In genomic region chr16:38742113-38742658, GRCm38 (mm10) we compare ENCODE assay signal across 8 mouse cellular contexts. TPM values are rescaled to one million over a fixed set of nuclear protein-coding genes. Genes with fewer than 3 reads are reported as not detected.
A peak's percentile ranks its signal among the peaks of the same experiment; 100 is the strongest.
DNase-seq lines count a peak whose midpoint lies in the region; ATAC-seq and TF ChIP-seq lines count a peak whose summit lies in the region.

Gene B4galt4, plus strand, starts transcription at chr16:38742264.

- peak within 1 kb of the TSS; percentile 82 for H3K9ac ChIP-seq in heart, embryonic 12.5 days
- H3K9ac ChIP-seq in kidney, embryonic 16.5 days (replicated peaks; ENCODE audit: low read length): peak within 1 kb of the TSS; percentile 87
- peak within 1 kb of the TSS; percentile 74 for H3K9ac ChIP-seq in liver, adult 2 months (ENCODE audit: low read depth, low read length)

- H3K4me3 ChIP-seq in erythroblast, embryonic 14.5 days (replicated peaks): peak within 1 kb of the TSS; percentile 2
- peak within 1 kb of the TSS; percentile 66 for H3K4me3 ChIP-seq in embryonic fibroblast, embryonic 13.5 days (ENCODE audit: insufficient read depth, low read length)
- peak within 1 kb of the TSS; percentile 79 for H3K4me3 ChIP-seq in heart, embryonic 12.5 days
- H3K4me3 ChIP-seq in kidney, embryonic 16.5 days (ENCODE audit: low read length): peak within 1 kb of the TSS; percentile 72
- peak within 1 kb of the TSS; percentile 79 for H3K4me3 ChIP-seq in liver, adult 2 months (ENCODE audit: insufficient read depth, low read depth, low read length)

- no peaks in the 10 kb centered on the region for H3K79me2 ChIP-seq in liver, adult 2 months (ENCODE audit: control insufficient read depth, insufficient read depth, low read length)

- peak within 1 kb of the TSS; percentile 85 for H3K4me2 ChIP-seq in heart, embryonic 12.5 days
- peak within 1 kb of the TSS; percentile 68 for H3K4me2 ChIP-seq in kidney, embryonic 16.5 days (replicated peaks; ENCODE audit: low read depth, low read length)

- DNase-seq in liver, adult 2 months (ENCODE audit: extremely low read depth, low read depth, low spot score): no peak
- DNase-seq in naive thymus-derived CD4-positive, alpha-beta T cell, adult 2 months (ENCODE audit: low read depth): peak; percentile 25
- peak; percentile 67 for DNase-seq in telencephalon, adult 2 months (ENCODE audit: low read depth, low spot score)

- H3K27me3 ChIP-seq in erythroblast, embryonic 14.5 days (ENCODE audit: control insufficient read depth): peaks cover 52% of the 10 kb centered on the region
- no peaks in the 10 kb centered on the region for H3K27me3 ChIP-seq in heart, embryonic 12.5 days (replicated peaks)
- no peaks in the 10 kb centered on the region for H3K27me3 ChIP-seq in kidney, embryonic 16.5 days (ENCODE audit: insufficient read depth, low read length)
- no peaks in the 10 kb centered on the region; the same call in 1 of the 2 replicates for H3K27me3 ChIP-seq in liver, adult 2 months (ENCODE audit: control insufficient read depth, insufficient read depth, low read length)

- TF ChIP-seq POLR2A in embryonic fibroblast, embryonic 13.5 days (IDR thresholded peaks at IDR 0.05; ENCODE audit: low read depth, low read length): peak; percentile 69
- no peak for TF ChIP-seq POLR2A in liver, adult 2 months (IDR thresholded peaks at IDR 0.05; ENCODE audit: extremely low read depth, insufficient read depth, low read length)

- no peak within 1 kb of the TSS for H3K27ac ChIP-seq in embryonic fibroblast, embryonic 13.5 days (ENCODE audit: insufficient read depth, low read length)
- peak within 1 kb of the TSS; percentile 78 for H3K27ac ChIP-seq in heart, embryonic 12.5 days (ENCODE audit: poor library complexity, severe bottlenecking)
- peak within 1 kb of the TSS; percentile 81 for H3K27ac ChIP-seq in kidney, embryonic 16.5 days (ENCODE audit: low read length)
- H3K27ac ChIP-seq in liver, adult 2 months (replicated peaks; ENCODE audit: insufficient read depth, low read depth, low read length): no peak within 1 kb of the TSS

- no peak for TF ChIP-seq CTCF in embryonic fibroblast, embryonic 13.5 days (IDR thresholded peaks at IDR 0.05; ENCODE audit: borderline replicate concordance, insufficient read depth, low read length)
- TF ChIP-seq CTCF in liver, adult 2 months (IDR thresholded peaks at IDR 0.05; ENCODE audit: low read depth, low read length): no peak

- under 1% methylated on average over 65 of the region's 69 CpGs for WGBS in heart, embryonic 12.5 days
- under 1% methylated on average over 65 of the region's 69 CpGs for WGBS in kidney, embryonic 16.5 days
- WGBS in liver, adult 2 months: 2% methylated on average over 69 of the region's 69 CpGs

- no peaks in the 10 kb centered on the region for H3K36me3 ChIP-seq in erythroblast, embryonic 14.5 days (ENCODE audit: control insufficient read depth)
- peaks cover 5% of the 10 kb centered on the region; the same call in 1 of the 2 replicates for H3K36me3 ChIP-seq in heart, embryonic 12.5 days
- 0 out of 2 replicates have a peak, but pooled peaks cover 2% of the 10 kb centered on the region for H3K36me3 ChIP-seq in kidney, embryonic 16.5 days (ENCODE audit: insufficient read depth, low read length)
- H3K36me3 ChIP-seq in liver, adult 2 months (ENCODE audit: control insufficient read depth, insufficient read depth, low read length): no peaks in the 10 kb centered on the region

- H3K9me3 ChIP-seq in erythroblast, embryonic 14.5 days (ENCODE audit: control insufficient read depth, low read length): no peaks in the 10 kb centered on the region
- no peaks in the 10 kb centered on the region for H3K9me3 ChIP-seq in heart, embryonic 12.5 days (replicated peaks)
- no peaks in the 10 kb centered on the region for H3K9me3 ChIP-seq in kidney, embryonic 16.5 days (ENCODE audit: low read length)

- H3K4me1 ChIP-seq in erythroblast, embryonic 14.5 days (ENCODE audit: control insufficient read depth): no peaks in the 10 kb centered on the region
- H3K4me1 ChIP-seq in embryonic fibroblast, embryonic 13.5 days (ENCODE audit: control insufficient read depth, insufficient read depth, low read length): no peaks in the 10 kb centered on the region; the same call in 1 of the 2 replicates
- peaks cover 3% of the 10 kb centered on the region; the same call in 1 of the 2 replicates for H3K4me1 ChIP-seq in heart, embryonic 12.5 days (replicated peaks)
- H3K4me1 ChIP-seq in kidney, embryonic 16.5 days (ENCODE audit: insufficient read depth, low read length): peaks cover 7% of the 10 kb centered on the region; the same call in 1 of the 2 replicates
- no peaks in the 10 kb centered on the region for H3K4me1 ChIP-seq in liver, adult 2 months (ENCODE audit: control insufficient read depth, insufficient read depth, low read length)

- no peak for ATAC-seq in erythroblast, adult 5-6 weeks (replicated peaks; ENCODE audit: low FRiP score, poor library complexity, severe bottlenecking)
- ATAC-seq in heart, embryonic 12.5 days (ENCODE audit: insufficient number of reproducible peaks, low FRiP score): peak; percentile 94
- peak; percentile 98 for ATAC-seq in kidney, embryonic 16.5 days (ENCODE audit: low FRiP score, low TSS enrichment)

RNA-seq across cellular contexts. Expression of gene B4galt4, which starts in this region (rescaled TPM):
- polyA plus RNA-seq in erythroblast, embryonic 14.5 days (2012): not detected in 2 replicates
- total RNA-seq in erythroblast, adult 5-6 weeks (2015; ENCODE audit: low replicate concordance): 7.7 and 19.4 TPM in 2 replicates
- 4.4 and 7.4 TPM in 2 replicates for total RNA-seq in erythroblast, adult 5-6 weeks (2017; ENCODE audit: low replicate concordance)
- polyA plus RNA-seq in embryonic fibroblast, embryonic 13.5 days (2011; ENCODE audit: insufficient read length, low read depth, missing spikeins): 10.1 and 12.0 TPM in 2 replicates
- polyA plus RNA-seq in heart, embryonic 12.5 days (2016; fragmentation: Nextera tagmentation; extraction: Ambion mirVana): 26.6 and 29.8 TPM in 2 replicates
- 32.7 and 34.5 TPM in 2 replicates for polyA plus RNA-seq in kidney, embryonic 16.5 days (2015; fragmentation: Nextera tagmentation; extraction: Ambion mirVana)
- 1.3 and 1.6 TPM in 2 replicates for total RNA-seq in liver, adult 2 months (2014; rRNA removed)
- 0.44 and 0.54 TPM in 2 replicates for polyA plus RNA-seq in liver, adult 2 months (2012; rRNA removed)

Comparison
In these comparisons a context has a peak if more than half of its experiments do, and no peak if none do; other contexts are left out.
1. H3K4me3 ChIP-seq: peak in every context shown above with its lines; median percentile 79 in heart, embryonic 12.5 days; 79 in liver, adult 2 months; 72 in kidney, embryonic 16.5 days; 66 in embryonic fibroblast, embryonic 13.5 days; 2 in erythroblast, embryonic 14.5 days.
2. H3K27ac ChIP-seq: peak in heart, embryonic 12.5 days (single experiment) and kidney, embryonic 16.5 days (single experiment); none in embryonic fibroblast, embryonic 13.5 days (single experiment) and liver, adult 2 months (single experiment).
3. Peak in every context shown above with its lines, with median percentiles within 50 percentile points of each other: H3K9ac ChIP-seq.